ENCODE assay signal across 7 mouse cellular contexts in the genomic region with DNA sequence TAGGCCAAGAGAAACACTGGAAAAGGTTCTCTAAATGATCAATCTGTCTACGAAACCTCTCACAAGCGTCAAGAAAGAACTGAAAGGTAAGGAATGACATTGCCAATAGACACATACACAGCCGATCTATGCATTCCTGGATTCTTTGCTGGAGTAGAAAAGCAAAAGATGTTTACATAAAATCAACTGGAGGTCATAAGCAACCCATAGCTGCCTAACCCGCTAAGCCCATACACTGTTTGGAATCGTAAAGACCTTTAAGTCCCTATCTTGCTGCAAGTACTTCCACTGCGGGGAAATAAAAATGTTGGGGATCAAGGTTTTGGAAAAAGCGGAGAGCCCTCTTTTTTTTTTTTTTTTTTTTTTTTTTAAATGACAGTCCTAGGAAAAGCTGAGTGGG. TPM values are rescaled to one million over a fixed set of nuclear protein-coding genes. Genes with fewer than 3 reads are reported as not detected.
DNase-seq lines count a peak whose midpoint lies in the region; ATAC-seq lines count a peak whose summit lies in the region.

No protein-coding gene starts in this region.

- H3K9ac ChIP-seq in forebrain, embryonic 11.5 days (ENCODE audit: low read length): peak overlapping the region; percentile 90
- H3K9ac ChIP-seq in limb, embryonic 15.5 days: peak overlapping the region; percentile 87
- peak overlapping the region; percentile 92 for H3K9ac ChIP-seq in stomach, embryonic 16.5 days (ENCODE audit: low read length)

- H3K4me1 ChIP-seq in megakaryocyte, embryonic 14.5 days: peaks cover 52% of the 10 kb centered on the region
- peaks cover 2% of the 10 kb centered on the region; the same call in 1 of the 2 replicates for H3K4me1 ChIP-seq in forebrain, embryonic 11.5 days (replicated peaks; ENCODE audit: control insufficient read depth, insufficient read depth, low read length)
- peaks cover 17% of the 10 kb centered on the region for H3K4me1 ChIP-seq in limb, embryonic 15.5 days
- peaks cover 14% of the 10 kb centered on the region for H3K4me1 ChIP-seq in stomach, embryonic 16.5 days (ENCODE audit: control insufficient read depth, insufficient read depth, low read length)

- peaks cover 9% of the 10 kb centered on the region for H3K36me3 ChIP-seq in megakaryocyte, embryonic 14.5 days (replicated peaks; ENCODE audit: low read length)
- no peaks in the 10 kb centered on the region; the same call in 1 of the 2 replicates for H3K36me3 ChIP-seq in forebrain, embryonic 11.5 days (ENCODE audit: control insufficient read depth, insufficient read depth, low read length)
- H3K36me3 ChIP-seq in limb, embryonic 15.5 days: no peaks in the 10 kb centered on the region; the same call in 1 of the 2 replicates
- no peaks in the 10 kb centered on the region for H3K36me3 ChIP-seq in stomach, embryonic 16.5 days (ENCODE audit: control insufficient read depth, insufficient read depth, low read length)

- peak overlapping the region; percentile 99 for H3K4me3 ChIP-seq in megakaryocyte, embryonic 14.5 days (replicated peaks)
- H3K4me3 ChIP-seq in forebrain, embryonic 11.5 days (ENCODE audit: low read depth, low read length): peak overlapping the region; percentile 84
- H3K4me3 ChIP-seq in limb, embryonic 15.5 days: peak overlapping the region; percentile 92
- H3K4me3 ChIP-seq in stomach, embryonic 16.5 days (replicated peaks; ENCODE audit: low read length): peak overlapping the region; percentile 89

- no peak for DNase-seq in forebrain, embryonic 11.5 days (ENCODE audit: low spot score)
- no peak for DNase-seq in frontal cortex, postnatal 36 days (ENCODE audit: low spot score in 2 of 2)
- no peak for DNase-seq in urinary bladder, postnatal 4 days (ENCODE audit: low spot score in 2 of 2)

- H3K9me3 ChIP-seq in megakaryocyte, embryonic 14.5 days: no peaks in the 10 kb centered on the region
- H3K9me3 ChIP-seq in forebrain, embryonic 11.5 days (ENCODE audit: control insufficient read depth, low read length): no peaks in the 10 kb centered on the region
- H3K9me3 ChIP-seq in limb, embryonic 15.5 days: no peaks in the 10 kb centered on the region
- no peaks in the 10 kb centered on the region for H3K9me3 ChIP-seq in stomach, embryonic 16.5 days (replicated peaks; ENCODE audit: control insufficient read depth, low read length)

- 45% methylated on average over 7 of the region's 7 CpGs for WGBS in forebrain, embryonic 11.5 days
- 36% methylated on average over 7 of the region's 7 CpGs for WGBS in limb, embryonic 15.5 days
- 22% methylated on average over 7 of the region's 7 CpGs for WGBS in stomach, embryonic 16.5 days

- no peak overlapping the region for H3K27ac ChIP-seq in forebrain, embryonic 11.5 days (ENCODE audit: low read depth, low read length)
- peak overlapping the region; percentile 94 for H3K27ac ChIP-seq in limb, embryonic 15.5 days
- H3K27ac ChIP-seq in stomach, embryonic 16.5 days (ENCODE audit: low read length): peak overlapping the region; percentile 95; the same call in 1 of the 2 replicates

- ATAC-seq in megakaryocyte, adult 5-6 weeks (ENCODE audit: poor library complexity, severe bottlenecking): no peak
- no peak for ATAC-seq in forebrain, embryonic 11.5 days (replicated peaks; ENCODE audit: low FRiP score)
- no peak for ATAC-seq in limb, embryonic 15.5 days (ENCODE audit: insufficient number of reproducible peaks, low FRiP score, low TSS enrichment, low read depth)
- no peak for ATAC-seq in stomach, embryonic 16.5 days (ENCODE audit: insufficient read depth, low FRiP score)

- no peaks in the 10 kb centered on the region for H3K27me3 ChIP-seq in megakaryocyte, embryonic 14.5 days (replicated peaks)
- H3K27me3 ChIP-seq in forebrain, embryonic 11.5 days (ENCODE audit: control insufficient read depth, insufficient read depth, low read length): no peaks in the 10 kb centered on the region
- no peaks in the 10 kb centered on the region for H3K27me3 ChIP-seq in limb, embryonic 15.5 days
- H3K27me3 ChIP-seq in stomach, embryonic 16.5 days (ENCODE audit: control insufficient read depth, insufficient read depth, low read length): no peaks in the 10 kb centered on the region

- H3K4me2 ChIP-seq in forebrain, embryonic 11.5 days (ENCODE audit: low read depth, low read length, severe bottlenecking): peak overlapping the region; percentile 85
- peak overlapping the region; percentile 76 for H3K4me2 ChIP-seq in limb, embryonic 15.5 days
- peak overlapping the region; percentile 74 for H3K4me2 ChIP-seq in stomach, embryonic 16.5 days (ENCODE audit: low read depth, low read length)

RNA-seq across cellular contexts. Expression of a gene that starts 0.8 kb away (rescaled TPM):
- 3.5 and 25.4 TPM in 2 replicates for polyA plus RNA-seq in megakaryocyte, embryonic 14.5 days (2012; ENCODE audit: insufficient read depth, low replicate concordance)
- total RNA-seq in megakaryocyte, adult 5-6 weeks (2015): 172 and 215 TPM in 2 replicates
- 137 and 163 TPM in 2 replicates for total RNA-seq in megakaryocyte, adult 5-6 weeks (2017)
- polyA plus RNA-seq in forebrain, embryonic 11.5 days (2014; fragmentation: Nextera tagmentation; extraction: Ambion mirVana): 82.6 and 89.4 TPM in 2 replicates
- 89.6 and 90.1 TPM in 2 replicates for polyA plus RNA-seq in limb, embryonic 15.5 days (2015; fragmentation: Nextera tagmentation; extraction: Ambion mirVana)
- 147 and 157 TPM in 2 replicates for polyA plus RNA-seq in stomach, embryonic 16.5 days (2015; fragmentation: Nextera tagmentation; extraction: Ambion mirVana)

RNA-seq across cellular contexts. Expression of a gene that starts 0.9 kb away (rescaled TPM):
- polyA plus RNA-seq in megakaryocyte, embryonic 14.5 days (2012; ENCODE audit: insufficient read depth, low replicate concordance): 0.45 TPM in 1 of 2 replicates, not detected in the other
- 11.8 and 12.2 TPM in 2 replicates for total RNA-seq in megakaryocyte, adult 5-6 weeks (2015)
- 12.9 and 14.6 TPM in 2 replicates for total RNA-seq in megakaryocyte, adult 5-6 weeks (2017)
- 43.2 and 44.8 TPM in 2 replicates for polyA plus RNA-seq in forebrain, embryonic 11.5 days (2014; fragmentation: Nextera tagmentation; extraction: Ambion mirVana)
- polyA plus RNA-seq in limb, embryonic 15.5 days (2015; fragmentation: Nextera tagmentation; extraction: Ambion mirVana): 26.4 and 28.9 TPM in 2 replicates
- 26.6 and 28.8 TPM in 2 replicates for polyA plus RNA-seq in stomach, embryonic 16.5 days (2015; fragmentation: Nextera tagmentation; extraction: Ambion mirVana)

Comparison
In these comparisons a context has a peak if more than half of its experiments do, and no peak if none do; other contexts are left out.
1. RNA of a gene that starts 0.9 kb away (polyA plus RNA-seq): 43.2 to 44.8 TPM in forebrain, embryonic 11.5 days, 26.4 to 28.9 TPM in limb, embryonic 15.5 days and 26.6 to 28.8 TPM in stomach, embryonic 16.5 days; 0.45 TPM in megakaryocyte, embryonic 14.5 days; every median in the first group is over 10 times any median in the second.
2. Peak in every context shown above with its lines, with median percentiles within 50 percentile points of each other: H3K4me3 ChIP-seq, H3K4me2 ChIP-seq and H3K9ac ChIP-seq.